Mouse (Mus musculus): ENCODE data around the gene Heca. TPM values are rescaled to one million over a fixed set of nuclear protein-coding genes. Genes with fewer than 3 reads are reported as not detected.
"Not testable (repeated sequence)": the region's sequence is repeated elsewhere in the genome, so short reads cannot be mapped to it uniquely, and the experiment has no call there.

The Heca gene
- total RNA-seq (2017), result 29.1 and 30.3 TPM in 2 replicates

GRCm38 (mm10) chr10:17947960-17948730, at the start of gene Heca:
Gene Heca, minus strand, starts transcription at chr10:17948067.
- peak; percentile 76 for ATAC-seq (replicated peaks; ENCODE audit: low read depth, poor library complexity, severe bottlenecking)

GRCm38 (mm10) chr10:17990576-17990975, 42.7 kb upstream of the Heca start:
- ATAC-seq (replicated peaks; ENCODE audit: low read depth, poor library complexity, severe bottlenecking), result peak; percentile 76

DNA sequence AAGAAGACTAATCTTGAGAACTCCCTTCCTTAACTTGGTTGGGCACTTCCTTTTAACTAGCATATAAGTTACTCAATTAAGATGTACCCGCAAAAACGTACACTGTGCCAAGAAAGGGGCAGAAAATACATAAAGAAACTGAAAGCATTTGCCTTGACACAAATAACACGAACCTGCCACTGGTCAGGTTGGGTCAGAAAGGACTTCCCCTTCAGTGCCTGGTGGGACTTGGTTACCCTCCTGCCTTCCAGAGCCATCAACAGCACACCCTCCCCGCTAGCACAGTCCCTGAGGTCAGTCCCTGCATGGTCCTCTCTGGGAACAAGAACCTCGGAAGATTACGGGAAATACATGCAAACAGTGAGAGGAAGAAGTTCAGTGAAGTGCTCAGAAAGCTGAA, 41.3 kb upstream of the Heca start:
- peak; percentile 82 for ATAC-seq (replicated peaks; ENCODE audit: low read depth, poor library complexity, severe bottlenecking)

DNA sequence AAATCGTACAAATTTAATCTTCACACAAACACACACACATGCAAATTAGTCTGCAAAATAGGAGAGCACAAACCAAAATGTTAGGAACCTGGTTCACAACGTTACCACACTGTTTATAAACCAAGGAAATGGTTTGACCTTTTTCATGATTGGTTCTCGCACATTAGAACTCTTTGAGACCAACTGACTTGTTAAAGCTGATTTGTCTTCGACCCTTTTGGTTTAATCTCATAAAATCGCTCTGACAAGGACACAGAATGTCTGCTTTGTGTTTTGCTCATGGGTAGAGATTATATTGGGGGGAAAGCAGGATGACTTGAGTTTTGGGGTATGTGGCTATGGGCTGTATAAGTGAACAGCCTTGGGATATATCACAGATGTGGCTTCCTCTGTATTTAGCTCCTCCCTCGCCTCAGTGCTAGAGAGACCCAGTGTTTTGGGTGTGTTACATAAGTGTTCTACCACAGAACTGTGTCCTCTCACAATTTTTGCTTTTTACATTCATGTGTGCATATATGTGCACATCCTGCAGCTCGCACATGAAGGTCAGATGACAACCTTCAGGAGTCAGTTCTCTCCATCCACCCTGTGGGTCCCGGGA, 40.1 kb upstream of the Heca start:
- no peak for ATAC-seq (replicated peaks; ENCODE audit: low read depth, poor library complexity, severe bottlenecking)

DNA sequence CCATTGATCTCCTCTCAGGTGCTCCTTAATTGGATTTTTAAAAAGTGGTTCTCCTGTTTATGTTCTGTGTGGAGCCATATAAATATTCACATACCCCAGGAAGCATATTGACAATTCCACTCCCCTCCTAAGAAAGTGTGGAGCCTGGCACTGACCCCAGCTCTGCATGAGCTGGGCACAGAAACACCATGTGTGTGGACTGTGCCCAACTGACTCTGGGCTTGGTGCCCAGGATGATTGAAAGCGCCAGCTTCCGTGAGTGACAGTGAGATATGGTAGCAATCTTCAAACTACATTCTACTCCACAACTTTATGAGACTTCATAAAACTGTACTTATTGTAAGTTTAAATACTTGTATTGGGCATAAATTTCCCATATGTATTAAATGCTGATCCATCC, 35.4 kb upstream of the Heca start:
- no peak for ATAC-seq (replicated peaks; ENCODE audit: low read depth, poor library complexity, severe bottlenecking)

GRCm38 (mm10) chr10:17966090-17966489, 18.2 kb upstream of the Heca start:
- ATAC-seq (replicated peaks; ENCODE audit: low read depth, poor library complexity, severe bottlenecking), result no peak

DNA sequence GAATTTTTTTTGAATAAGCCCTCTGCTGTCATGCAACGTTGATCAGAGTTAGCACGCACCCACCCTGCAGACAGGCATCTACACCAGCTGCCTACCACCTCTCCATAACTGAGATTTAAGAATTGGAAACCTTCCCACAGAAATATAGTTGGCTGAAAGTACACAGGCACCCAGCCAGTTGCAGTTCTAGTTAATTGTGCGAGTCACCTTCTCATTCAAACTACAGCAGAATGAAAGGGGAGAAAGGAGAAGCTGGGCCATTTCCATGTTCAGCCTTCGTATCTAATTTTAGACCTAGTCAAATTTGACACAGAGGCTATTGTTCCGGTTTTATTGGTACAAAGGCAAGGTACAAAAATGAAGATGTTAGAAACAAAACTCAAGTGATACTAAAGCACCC, 2.9 kb upstream of the Heca start:
- peak; percentile 37 for ATAC-seq (replicated peaks; ENCODE audit: low read depth, poor library complexity, severe bottlenecking)

DNA sequence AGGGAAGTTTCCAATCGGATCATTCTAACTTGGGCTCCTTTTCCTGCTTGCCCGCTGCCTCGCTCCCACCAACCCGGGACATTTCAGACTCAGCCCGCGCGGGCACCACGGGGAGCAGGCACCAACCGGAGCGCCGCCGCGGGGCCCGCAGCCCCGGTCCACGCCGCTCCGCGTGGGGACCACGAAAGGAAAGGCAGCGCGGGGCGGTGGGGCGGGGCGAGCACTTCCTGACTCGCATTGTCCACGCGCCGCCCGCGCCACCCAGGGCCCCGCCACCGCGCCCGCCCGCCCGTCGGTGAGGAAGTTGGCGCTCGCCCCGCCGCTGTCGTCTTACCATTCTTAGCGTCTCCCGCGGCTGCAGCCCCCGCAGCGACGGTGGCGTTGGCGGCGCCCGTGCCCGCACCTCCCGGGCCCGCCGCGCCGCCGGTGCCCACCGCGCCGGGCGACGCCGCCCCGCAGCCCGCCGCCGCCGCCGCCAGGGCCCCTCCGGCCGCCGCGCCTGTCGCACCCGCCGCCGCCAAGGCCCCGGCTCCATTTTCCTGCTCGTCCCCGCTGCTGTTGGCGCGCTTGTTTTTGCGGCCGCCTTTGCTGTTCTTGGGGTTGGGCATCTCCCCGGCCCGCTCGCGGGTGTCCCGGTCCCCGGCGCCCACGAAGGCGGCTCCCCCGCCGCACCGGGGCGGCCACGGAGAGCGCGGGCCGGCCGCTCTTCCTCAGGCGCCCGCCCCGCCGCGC, 526 bp downstream of the Heca start:
- peak; percentile 24 for ATAC-seq (replicated peaks; ENCODE audit: low read depth, poor library complexity, severe bottlenecking)

DNA sequence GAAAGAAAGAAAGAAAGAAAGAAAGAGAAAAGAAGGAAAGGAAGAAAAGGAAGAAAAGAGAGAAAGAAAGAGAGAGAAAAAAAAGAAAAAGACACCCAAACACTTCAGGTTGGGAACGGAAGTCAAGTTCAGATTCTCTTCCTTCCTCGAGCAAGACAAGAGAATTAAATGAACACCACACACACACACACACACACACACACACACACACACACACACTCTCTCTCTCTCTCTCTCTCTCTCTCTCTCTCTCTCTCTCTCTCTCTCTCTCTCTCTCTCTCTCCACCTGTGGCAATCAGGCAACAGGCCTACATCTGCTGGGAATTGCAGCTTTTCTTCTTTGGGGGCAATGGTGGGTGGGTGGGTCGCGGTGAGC, 1.1 kb downstream of the Heca start:
- not testable (repeated sequence) for ATAC-seq (replicated peaks; ENCODE audit: low read depth, poor library complexity, severe bottlenecking)

GRCm38 (mm10) chr10:17946046-17946445, 1.8 kb downstream of the Heca start:
- ATAC-seq (replicated peaks; ENCODE audit: low read depth, poor library complexity, severe bottlenecking), result peak; percentile 26

DNA sequence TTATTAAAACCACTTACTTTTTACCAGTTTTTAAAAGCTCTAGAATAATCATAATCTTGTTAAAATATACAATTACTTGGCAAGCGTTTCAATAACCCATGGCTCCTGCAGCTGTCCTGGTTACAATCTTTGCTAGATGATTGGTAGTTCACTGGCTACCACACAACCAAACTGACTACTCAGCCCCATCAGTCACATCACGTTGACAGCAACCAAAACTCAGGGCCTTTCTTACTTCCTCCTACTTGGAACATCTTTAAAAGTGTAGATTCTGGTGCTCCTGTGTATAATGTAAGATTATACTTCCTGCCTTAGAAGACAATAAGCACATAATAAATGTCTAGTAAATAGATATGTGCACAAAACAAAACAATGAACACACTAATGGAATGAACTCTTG, 14.2 kb downstream of the Heca start:
- ATAC-seq (replicated peaks; ENCODE audit: low read depth, poor library complexity, severe bottlenecking), result 0 out of 2 replicates have a peak, but pooled peaks have one; percentile 36

- ATAC-seq (replicated peaks; ENCODE audit: low read depth, poor library complexity, severe bottlenecking), result no peak
Measured at GRCm38 (mm10) chr10:17932131-17932530, 15.7 kb downstream of the Heca start.

DNA sequence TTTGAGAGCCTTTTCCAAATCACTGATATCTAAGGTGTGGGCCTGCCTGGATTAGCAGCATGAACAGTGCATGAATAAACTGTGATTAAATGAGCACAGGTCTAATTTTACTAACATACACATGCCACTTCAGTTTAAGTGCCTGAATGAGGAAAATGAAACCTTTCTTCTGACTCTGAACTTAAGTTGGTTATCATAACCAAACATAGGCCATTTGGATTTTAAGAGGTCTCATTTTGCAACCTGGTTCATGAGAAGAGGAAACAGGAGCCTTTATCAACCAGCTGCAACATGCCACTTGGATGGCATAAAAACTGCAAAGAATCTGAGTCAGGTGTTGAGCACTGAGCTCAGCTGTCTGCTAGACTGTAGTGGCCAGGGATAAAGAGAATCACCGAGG, 16.7 kb downstream of the Heca start:
- peak; percentile 42; the same call in 1 of the 2 replicates for ATAC-seq (replicated peaks; ENCODE audit: low read depth, poor library complexity, severe bottlenecking)

GRCm38 (mm10) chr10:17930445-17931083, 17.3 kb downstream of the Heca start:
- 0 out of 2 replicates have a peak, but pooled peaks have one; percentile 15 for ATAC-seq (replicated peaks; ENCODE audit: low read depth, poor library complexity, severe bottlenecking)

DNA sequence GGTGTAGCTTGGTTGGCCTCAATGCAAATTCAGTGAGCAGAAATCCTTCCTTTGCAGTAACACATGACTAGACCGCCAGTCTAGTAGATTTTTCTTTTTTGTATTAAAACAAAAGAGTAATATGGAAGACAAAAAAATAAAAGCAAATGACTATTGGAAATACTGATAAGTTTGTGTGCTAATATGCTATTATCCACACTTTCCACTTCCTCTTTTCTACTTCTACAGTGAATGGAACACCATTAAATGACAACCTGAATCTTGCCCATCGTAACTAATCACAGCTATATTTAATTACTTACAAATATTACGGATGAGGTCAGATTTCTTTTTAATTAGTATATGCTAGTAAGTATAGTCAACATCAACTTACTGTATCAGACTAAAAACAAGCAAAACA, 22.7 kb downstream of the Heca start:
- 0 out of 2 replicates have a peak, but pooled peaks have one; percentile 45 for ATAC-seq (replicated peaks; ENCODE audit: low read depth, poor library complexity, severe bottlenecking)

- 0 out of 2 replicates have a peak, but pooled peaks have one; percentile 4 for ATAC-seq (replicated peaks; ENCODE audit: low read depth, poor library complexity, severe bottlenecking)
Measured at GRCm38 (mm10) chr10:17924166-17924565, 23.7 kb downstream of the Heca start.

- no peak for ATAC-seq (replicated peaks; ENCODE audit: low read depth, poor library complexity, severe bottlenecking)
Measured at GRCm38 (mm10) chr10:17921381-17921780, 26.5 kb downstream of the Heca start.

DNA sequence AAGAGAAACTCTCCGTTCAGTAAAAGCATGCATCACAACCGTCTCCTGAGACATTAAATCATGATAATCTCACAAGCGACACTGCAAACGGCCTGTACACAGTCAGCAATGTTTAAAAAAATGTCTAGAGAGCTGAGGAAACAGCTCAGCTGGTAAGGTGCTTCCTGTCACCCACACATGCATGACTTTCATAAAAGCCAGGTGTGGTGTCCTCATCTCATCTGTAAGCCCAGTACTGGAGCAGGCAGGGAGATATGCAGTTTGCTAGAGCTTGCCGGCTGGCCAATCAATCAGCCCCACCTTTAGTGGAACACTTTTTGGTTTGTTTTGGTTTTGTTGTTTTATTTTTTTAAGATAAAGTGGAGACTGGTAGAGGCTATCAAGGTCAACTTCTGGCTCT, 27.9 kb downstream of the Heca start:
- peak; percentile 15; the same call in 1 of the 2 replicates for ATAC-seq (replicated peaks; ENCODE audit: low read depth, poor library complexity, severe bottlenecking)

DNA sequence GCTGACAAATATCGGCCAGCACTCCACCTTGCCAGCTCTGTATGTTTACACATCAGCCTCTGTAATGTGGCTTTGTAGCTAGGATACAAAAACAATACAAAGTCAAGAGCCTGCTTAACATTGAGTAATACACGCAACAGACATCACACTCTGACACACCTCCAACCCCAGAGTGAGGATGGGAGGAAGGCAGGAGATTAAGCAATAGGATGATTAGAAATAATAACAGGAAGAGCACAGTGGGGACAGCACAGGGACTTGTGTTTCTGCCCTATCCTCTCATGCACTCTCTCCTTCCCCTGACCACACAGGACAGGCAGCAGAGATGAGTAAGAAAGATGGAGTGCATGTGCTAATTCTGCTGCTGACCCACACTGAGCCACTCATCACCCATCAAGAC, 28.8 kb downstream of the Heca start:
- peak; percentile 87 for ATAC-seq (replicated peaks; ENCODE audit: low read depth, poor library complexity, severe bottlenecking)

GRCm38 (mm10) chr10:17908731-17909130, 39.1 kb downstream of the Heca start:
- no peak for ATAC-seq (replicated peaks; ENCODE audit: low read depth, poor library complexity, severe bottlenecking)

Measured in common myeloid progenitor, adult 5-6 weeks (primary cell).